Mouse (Mus musculus) stomach, postnatal 0 days (tissue): ENCODE data around the gene Eif4g1. TPM values are rescaled to one million over a fixed set of nuclear protein-coding genes. Genes with fewer than 3 reads are reported as not detected.

Experiments used
- ATAC-seq: fragments of 200-750 bp; cut with Nextera tagmentation; 2 replicates; pipeline ENCODE4 v1.8.0; 2017; ENCODE audit not compliant: low FRiP score, low TSS enrichment
- DNase-seq: peaks from one replicate; pipeline ENCODE4 v3.0.0-alpha.2; 2016; ENCODE audit warnings: low spot score
- H3K27ac ChIP-seq: fragments of 300-500 bp; sonication (generic); replicated peaks from 2 replicates; pipeline ENCODE4 v1.5.1; 2014; ENCODE audit warnings: mild to moderate bottlenecking, control low read depth
- H3K27me3 ChIP-seq: fragments of 300-500 bp; sonication (generic); 2 replicates; pipeline ENCODE4 v1.6.1; 2014; ENCODE audit warnings: low read length; ENCODE audit not compliant: control insufficient read depth, insufficient read depth
- H3K36me3 ChIP-seq: fragments of 300-500 bp; sonication (generic); 2 replicates; pipeline ENCODE4 v1.6.1; 2014; ENCODE audit warnings: low read length, mixed read lengths; ENCODE audit not compliant: control insufficient read depth, insufficient read depth
- H3K4me1 ChIP-seq: fragments of 300-500 bp; sonication (generic); replicated peaks from 2 replicates; pipeline ENCODE4 v1.6.1; 2014; ENCODE audit warnings: antibody characterized with exemption; ENCODE audit not compliant: control insufficient read depth, insufficient read depth
- H3K4me2 ChIP-seq: fragments of 300-500 bp; sonication (generic); replicated peaks from 2 replicates; pipeline ENCODE4 v1.6.1; 2014; ENCODE audit warnings: low read depth, mild to moderate bottlenecking, control low read depth, moderate library complexity
- H3K4me3 ChIP-seq: fragments of 300-500 bp; sonication (generic); 2 replicates; pipeline ENCODE4 v1.5.1; 2014; ENCODE audit warnings: low read depth, low read length, control low read depth
- H3K9ac ChIP-seq: fragments of 300-500 bp; sonication (generic); 2 replicates; pipeline ENCODE4 v1.6.1; 2014; ENCODE audit warnings: mild to moderate bottlenecking, low read length, control low read depth, mixed read lengths
- H3K9me3 ChIP-seq: fragments of 300-500 bp; sonication (generic); 2 replicates; pipeline ENCODE4 v1.6.1; 2016; ENCODE audit warnings: low read length; ENCODE audit not compliant: control insufficient read depth
- CTCF ChIP-seq: IDR thresholded peaks from 2 replicates; pipeline ENCODE4 v1.5.1; 2016; ENCODE audit warnings: antibody characterized with exemption, low read depth, mild to moderate bottlenecking, moderate library complexity
- EP300 ChIP-seq: optimal IDR thresholded peaks from 2 replicates; pipeline ENCODE3; 2016; ENCODE audit warnings: antibody characterized with exemption
- WGBS: fragments of 180-500 bp; shearing (Covaris S2); extraction: QIAGEN DNeasy Blood & Tissue Kit; methylation state at CpG from one replicate; pipeline ENCODE4 v1.1.7; 2014; 5-methylcytosine and 5-hydroxymethylcytosine counted together
- polyA plus RNA-seq: library from polyadenylated mRNA; unstranded; fragments of >200 nt; fragmentation: Nextera tagmentation; extraction: Ambion mirVana; gene quantifications from 2 replicates; pipeline ENCODE4 v1.2.1, GENCODE M21; 2015

Eif4g1 gene
- polyA plus RNA-seq, 1 experiment from 2014 or later, result 86.1 TPM

GRCm38 (mm10) chr16:20621991-20622685, 46.0 kb upstream of the Eif4g1 start:
- DNase-seq, result peak; percentile 67
- under 1% methylated on average over 36 of the region's 37 CpGs for WGBS
- Histone ChIP-seq H3K36me3 (no peaks in the 10 kb centered on the region), H3K9ac (peak overlapping the region; percentile 38), H3K4me2 (peak overlapping the region; percentile 100), H3K27me3 (no peaks in the 10 kb centered on the region), H3K27ac (no peak overlapping the region), H3K9me3 (no peaks in the 10 kb centered on the region), H3K4me3 (peak overlapping the region; percentile 63), H3K4me1 (peaks cover 6% of the 10 kb centered on the region)
- ATAC-seq, result peak; percentile 64
- no peak for TF ChIP-seq CTCF
- no peak for TF ChIP-seq EP300

- Histone ChIP-seq H3K4me3 (no peak overlapping the region), H3K4me1 (peaks cover 6% of the 10 kb centered on the region), H3K9me3 (no peaks in the 10 kb centered on the region), H3K27ac (no peak overlapping the region), H3K36me3 (no peaks in the 10 kb centered on the region), H3K9ac (no peak overlapping the region), H3K4me2 (no peak overlapping the region), H3K27me3 (no peaks in the 10 kb centered on the region)
- DNase-seq (no peak), ATAC-seq (no peak)
- no peak for TF ChIP-seq EP300
- no peak for TF ChIP-seq CTCF
- 22% methylated on average over 2 of the region's 2 CpGs for WGBS
Observed at GRCm38 (mm10) chr16:20623211-20623610, 44.9 kb upstream of the Eif4g1 start.

- 59% methylated on average over 11 of the region's 11 CpGs for WGBS
- no peak overlapping the region for H3K4me2 ChIP-seq
- H3K27ac ChIP-seq, result no peak overlapping the region
Observed at GRCm38 (mm10) chr16:20628871-20629391, 39.2 kb upstream of the Eif4g1 start.

GRCm38 (mm10) chr16:20629731-20630634, 38.1 kb upstream of the Eif4g1 start, which contains the start of gene Ece2:
Gene Ece2 (plus strand): TSS chr16:20629828.
- Histone ChIP-seq H3K27me3 (no peaks in the 10 kb centered on the region), H3K36me3 (no peaks in the 10 kb centered on the region), H3K4me2 (peak within 1 kb of the TSS; percentile 73), H3K9me3 (no peaks in the 10 kb centered on the region), H3K4me1 (no peaks in the 10 kb centered on the region), H3K9ac (peak within 1 kb of the TSS; percentile 48; the same call in 1 of the 2 replicates), H3K27ac (no peak within 1 kb of the TSS), H3K4me3 (peak within 1 kb of the TSS; percentile 39)
- TF ChIP-seq CTCF (no peak), EP300 (no peak)
- 7% methylated on average over 49 of the region's 54 CpGs for WGBS
- DNase-seq (peak; percentile 41), ATAC-seq (peak; percentile 60; the same call in 1 of the 2 replicates)

More at GRCm38 (mm10) chr16:20628871-20629391, 39.2 kb upstream of the Eif4g1 start:
- DNase-seq (no peak), ATAC-seq (no peak)
- Histone ChIP-seq H3K4me1 (no peaks in the 10 kb centered on the region), H3K9ac (no peak overlapping the region), H3K27me3 (no peaks in the 10 kb centered on the region), H3K36me3 (no peaks in the 10 kb centered on the region), H3K9me3 (no peaks in the 10 kb centered on the region), H3K4me3 (no peak overlapping the region)
- no peak for TF ChIP-seq EP300
- no peak for TF ChIP-seq CTCF

GRCm38 (mm10) chr16:20637410-20637809, 30.7 kb upstream of the Eif4g1 start:
- H3K4me2 ChIP-seq, result no peak overlapping the region
- H3K9ac ChIP-seq, result no peak overlapping the region
- H3K9me3 ChIP-seq, result no peaks in the 10 kb centered on the region
- no peaks in the 10 kb centered on the region for H3K36me3 ChIP-seq
- no peak overlapping the region for H3K4me3 ChIP-seq
- no peak for ATAC-seq
- no peaks in the 10 kb centered on the region for H3K4me1 ChIP-seq
- no peak overlapping the region for H3K27ac ChIP-seq
- 80% methylated on average over 8 of the region's 8 CpGs for WGBS
- H3K27me3 ChIP-seq, result no peaks in the 10 kb centered on the region
- TF ChIP-seq CTCF (no peak), EP300 (no peak)
- no peak for DNase-seq
